Mouse (Mus musculus) thymus, postnatal 10 days (tissue): ENCODE data around the gene Mfsd13b.
A peak's percentile ranks its signal among the peaks of the same experiment; 100 is the strongest.
"Not testable (repeated sequence)": the region's sequence is repeated elsewhere in the genome, so short reads cannot be mapped to it uniquely, and the experiment has no call there.

Experiments
- DNase-seq, 2 experiments: peaks; one replicate each; pipeline ENCODE4 v3.0.0; 2021; ENCODE audit warnings: low spot score in 2 of 2

Mfsd13b gene

DNA sequence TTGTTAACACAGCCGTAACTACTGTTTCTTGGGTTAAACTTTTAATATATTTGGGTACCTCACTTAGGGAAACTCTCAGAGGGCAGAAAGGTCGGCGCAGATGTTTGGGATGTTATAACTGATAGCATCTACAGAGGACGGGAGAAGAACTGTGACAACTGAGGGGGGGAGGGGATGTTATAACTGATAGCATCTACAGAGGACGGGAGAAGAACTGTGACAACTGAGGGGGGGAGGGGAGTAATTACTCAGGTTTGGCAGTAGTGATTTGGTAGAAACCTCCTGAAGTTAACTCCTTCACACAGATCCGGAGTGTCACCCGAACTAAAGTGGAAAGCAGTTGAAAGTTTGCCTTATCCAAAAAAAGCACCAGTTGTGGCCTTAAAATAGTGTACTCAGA, 659 bp downstream of the Mfsd13b start:
- peak in 1 of 2 experiments; percentile 14 for DNase-seq

DNA sequence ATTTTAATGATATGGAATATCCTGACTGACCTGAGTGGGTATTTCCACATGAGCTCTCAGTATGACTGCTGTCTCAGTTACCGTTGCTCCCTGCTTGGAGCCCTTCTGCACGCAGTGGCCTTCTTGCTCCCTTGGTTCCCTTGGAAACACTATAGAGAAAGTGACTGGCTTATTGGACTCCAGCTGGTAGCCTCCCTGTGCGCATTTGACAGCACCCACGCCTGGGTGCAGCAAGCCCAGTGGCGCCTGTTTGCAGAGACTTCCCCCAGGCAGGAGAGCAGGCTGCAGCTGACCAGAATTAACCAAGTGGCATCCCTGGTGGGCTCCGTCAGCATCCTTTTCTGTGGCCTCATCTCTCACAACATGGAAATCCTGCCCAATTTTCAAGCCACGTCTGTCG, 8.9 kb downstream of the Mfsd13b start:
- DNase-seq = no peak

DNA sequence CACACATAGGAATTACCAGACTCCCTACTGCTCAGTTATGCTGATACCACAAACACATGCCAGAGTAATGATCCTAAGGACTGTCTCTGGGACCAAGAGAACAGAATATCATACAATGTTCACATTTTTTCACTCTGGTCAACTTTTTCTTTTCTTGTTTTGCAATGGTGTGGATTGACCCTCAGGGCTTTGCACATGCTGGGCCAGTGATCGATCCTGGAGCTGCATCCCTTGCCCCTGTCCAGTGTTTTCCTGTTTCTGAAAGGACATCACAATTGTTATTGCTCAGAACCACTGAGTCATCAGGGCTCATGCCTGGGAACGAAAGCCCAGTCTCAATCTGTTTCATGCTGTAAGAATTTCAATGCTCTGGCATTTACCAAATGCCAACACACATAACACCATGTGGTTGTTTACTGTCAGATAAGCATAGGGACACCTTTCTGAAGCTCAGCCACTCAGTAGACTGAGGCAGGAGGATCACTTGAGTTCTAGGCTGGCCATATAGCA, 16.8 kb downstream of the Mfsd13b start:
- no peak for DNase-seq

DNA sequence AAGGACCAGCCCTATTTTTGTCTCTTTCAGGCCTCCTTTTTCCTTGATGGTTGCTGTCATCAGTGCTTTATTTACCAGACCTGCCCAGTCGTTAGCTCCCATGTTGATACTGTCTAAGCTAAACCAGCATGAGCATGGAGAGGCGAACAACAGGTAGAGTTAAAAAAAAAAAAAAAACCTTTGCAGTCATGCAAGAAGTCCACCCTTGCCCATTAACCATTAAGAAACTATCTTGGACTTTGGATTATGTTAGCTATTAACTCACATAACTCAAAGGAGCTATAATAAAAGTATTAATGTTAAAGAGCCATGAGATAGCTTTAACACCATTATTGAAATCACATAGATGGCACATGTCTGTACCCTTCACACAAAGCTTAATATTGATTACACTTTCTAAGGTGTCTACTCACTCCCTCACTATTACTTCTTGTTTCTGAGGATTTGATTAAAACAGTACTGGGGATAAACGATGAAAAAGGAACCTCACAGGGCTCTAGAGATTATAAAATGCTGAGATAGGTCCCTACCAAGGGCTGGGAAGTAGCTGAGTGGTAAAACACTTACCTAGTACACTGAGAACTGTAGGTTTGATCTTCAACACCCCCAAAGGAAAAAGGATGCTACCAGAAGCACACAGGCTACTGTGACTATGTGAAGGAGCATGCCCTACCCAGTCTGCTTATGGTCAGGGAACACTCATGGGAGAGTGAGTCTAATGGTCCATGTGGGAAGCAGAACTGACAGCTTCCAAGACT, 17.9 kb downstream of the Mfsd13b start:
- DNase-seq = no peak

DNA sequence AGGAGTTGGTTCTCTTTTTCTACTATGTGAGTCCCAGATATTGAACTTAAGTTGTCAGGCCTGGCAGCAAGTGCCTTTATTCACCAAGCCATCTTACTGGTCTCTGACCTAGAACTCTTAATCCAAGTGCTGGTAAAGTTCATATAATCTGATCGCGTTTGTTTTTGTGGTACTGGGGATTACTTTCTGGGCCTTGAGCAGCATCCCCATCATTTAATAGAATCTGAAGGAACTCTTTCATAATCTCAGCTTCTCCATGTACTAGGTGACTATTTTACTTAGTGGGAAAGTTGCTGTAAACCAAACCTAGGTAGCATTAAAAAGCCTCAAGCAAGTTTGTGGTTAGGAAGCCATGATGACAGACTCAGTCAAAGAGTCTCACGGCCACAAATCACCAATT, 19.6 kb downstream of the Mfsd13b start:
- DNase-seq = no peak

DNA sequence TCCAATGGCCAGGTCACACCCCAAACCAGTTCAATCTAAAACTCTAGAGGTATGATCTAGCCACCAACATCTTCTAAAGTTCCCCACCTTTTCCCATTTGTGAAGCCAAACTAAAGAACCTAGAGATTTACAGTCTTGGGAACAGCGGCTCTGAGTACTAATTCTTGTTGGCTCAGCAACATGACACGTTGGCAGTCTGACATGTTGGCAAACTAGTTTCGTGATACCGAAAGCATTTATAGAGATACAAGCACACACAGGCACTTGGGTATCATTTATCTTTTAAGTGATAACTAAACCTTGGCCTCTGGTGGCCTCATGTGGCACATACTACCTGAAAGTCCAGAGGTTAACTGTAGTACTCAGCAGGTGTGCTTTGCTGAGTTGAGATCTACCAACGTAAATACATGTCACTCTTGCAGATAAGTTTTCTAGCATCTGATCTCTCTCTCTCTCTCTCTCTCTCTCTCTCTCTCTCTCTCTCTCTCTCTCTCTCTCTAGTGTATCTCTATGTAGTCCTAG, 20.2 kb downstream of the Mfsd13b start:
- no peak for DNase-seq

DNA sequence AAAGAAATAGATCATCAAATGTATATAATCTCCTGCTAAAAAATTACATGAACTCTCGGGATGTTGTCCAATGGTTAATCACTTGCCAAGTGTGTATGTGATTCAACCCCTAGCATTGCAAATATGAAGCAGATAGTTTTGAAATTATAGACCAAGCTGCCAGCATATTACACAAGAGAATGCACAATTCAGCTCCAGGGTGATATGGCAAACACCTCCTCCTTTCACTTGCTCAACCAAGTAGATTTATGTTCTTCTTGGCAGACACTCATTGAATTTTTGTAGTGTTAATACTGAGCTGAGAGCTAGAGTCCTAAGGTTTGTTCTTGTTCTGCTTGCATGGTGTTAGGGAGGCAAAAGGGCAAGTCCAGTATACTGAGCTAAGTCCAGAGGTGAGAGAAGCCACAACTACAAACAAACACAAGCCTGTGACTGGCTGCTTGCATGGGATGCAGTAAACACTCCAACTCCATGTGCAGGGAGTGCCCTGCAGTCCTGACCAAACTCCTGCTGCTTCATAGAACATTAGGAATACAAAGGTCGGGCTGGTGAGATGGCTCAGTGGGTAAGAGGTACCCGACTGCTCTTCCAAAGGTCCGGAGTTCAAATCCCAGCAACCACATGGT, 21.6 kb downstream of the Mfsd13b start:
- no peak for DNase-seq

DNA sequence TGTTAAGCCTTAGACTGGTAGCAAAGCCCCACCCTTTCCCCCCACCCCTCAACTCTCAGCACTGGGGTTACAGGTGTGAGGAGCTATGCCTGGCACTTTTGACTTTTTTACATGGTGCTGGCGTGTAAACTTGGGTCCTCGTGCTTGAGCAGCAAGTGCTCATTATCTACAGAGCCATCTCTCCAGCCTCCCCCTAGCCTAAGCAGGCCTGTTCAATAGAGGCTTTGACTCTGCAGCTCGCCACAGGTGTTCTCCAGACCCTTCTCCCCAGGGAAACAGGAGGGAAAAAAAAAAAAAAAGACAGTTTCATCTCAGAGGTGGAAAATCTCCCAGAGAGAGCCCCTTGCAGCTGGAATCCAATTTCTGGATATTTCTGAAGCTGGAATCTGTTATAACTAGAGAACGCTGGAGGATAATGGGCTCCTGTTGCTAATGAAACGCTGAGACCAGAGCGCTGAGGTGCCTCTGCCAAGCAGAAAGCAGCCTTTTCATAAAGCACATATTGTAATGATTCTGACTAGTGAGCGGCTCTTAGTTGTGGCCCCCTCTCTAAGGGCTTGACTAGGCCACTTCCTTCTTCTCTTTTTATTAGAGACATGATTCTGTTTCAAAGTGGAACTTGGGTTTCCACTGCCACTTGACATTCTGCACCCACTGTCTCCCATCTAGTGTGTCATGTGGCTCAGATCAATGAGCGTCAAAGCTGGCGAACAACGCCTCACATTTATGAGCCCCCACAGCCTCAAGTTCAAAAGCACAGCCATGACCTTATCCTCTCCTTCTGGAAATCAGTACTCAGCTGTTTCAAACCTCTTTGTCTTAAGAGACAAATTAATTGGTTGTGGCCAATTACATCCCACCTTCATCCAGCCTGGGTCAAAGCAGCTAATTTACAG, 29.7 kb downstream of the Mfsd13b start:
- no peak for DNase-seq

DNA sequence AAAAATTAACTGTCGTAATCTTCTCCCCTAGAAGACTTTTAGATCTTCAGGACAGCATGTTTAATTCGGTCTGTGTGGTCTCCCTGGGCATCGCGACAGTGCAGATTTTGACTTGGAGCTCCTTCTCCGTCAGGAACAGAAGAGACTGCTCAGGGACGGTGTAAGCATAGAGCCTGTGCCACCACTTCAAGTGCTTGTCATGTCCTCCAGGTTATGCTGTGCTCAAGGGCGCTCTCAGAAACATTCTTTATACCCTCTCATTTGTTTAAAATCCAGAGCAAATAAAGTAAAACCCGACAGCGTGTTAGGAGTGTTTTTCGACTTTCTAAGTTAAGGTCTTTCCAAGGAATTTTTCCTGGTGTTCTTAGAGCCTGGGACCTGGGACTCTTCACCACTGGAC, 32.2 kb downstream of the Mfsd13b start:
- DNase-seq = no peak

DNA sequence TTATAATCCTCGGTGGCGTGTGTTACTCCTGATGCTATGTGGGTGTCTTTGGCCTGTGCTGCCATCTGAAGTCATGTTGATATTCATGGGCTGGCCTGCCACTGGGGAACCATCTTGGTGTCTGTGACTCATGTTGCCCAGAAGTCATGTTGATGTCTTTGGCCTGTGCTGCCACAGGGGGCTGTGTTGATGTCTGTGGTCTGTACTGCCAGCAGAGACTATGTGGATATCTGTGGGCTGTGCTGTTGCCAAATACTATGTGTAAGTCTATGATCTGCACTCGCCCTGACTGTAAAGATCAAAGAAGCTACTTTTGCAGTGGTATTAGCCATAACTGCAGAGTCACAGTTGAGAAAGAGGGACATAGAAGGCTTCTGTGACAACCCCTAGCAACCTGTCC, 36.5 kb downstream of the Mfsd13b start:
- no peak for DNase-seq

DNA sequence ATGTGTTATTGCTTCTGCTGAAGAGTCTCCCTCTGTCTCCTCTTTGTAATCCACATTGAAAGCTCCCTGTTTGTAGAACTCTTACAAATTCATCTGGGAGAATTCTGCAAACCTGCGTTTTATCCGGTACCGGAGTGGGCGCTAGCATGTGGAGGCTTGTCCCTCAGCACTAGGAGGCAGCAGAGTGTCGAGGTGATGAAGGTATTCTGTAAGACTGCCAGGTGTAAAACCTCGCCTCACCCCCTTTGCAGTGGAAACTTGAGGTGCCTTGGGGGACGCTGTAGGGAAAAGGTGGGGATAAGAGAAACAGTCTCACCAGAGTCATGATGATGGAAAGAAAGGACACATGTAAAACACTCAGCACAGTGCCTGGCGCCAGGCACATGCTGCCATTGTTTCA, 38.0 kb downstream of the Mfsd13b start:
- DNase-seq = peak in 1 of 2 experiments; percentile 12

DNA sequence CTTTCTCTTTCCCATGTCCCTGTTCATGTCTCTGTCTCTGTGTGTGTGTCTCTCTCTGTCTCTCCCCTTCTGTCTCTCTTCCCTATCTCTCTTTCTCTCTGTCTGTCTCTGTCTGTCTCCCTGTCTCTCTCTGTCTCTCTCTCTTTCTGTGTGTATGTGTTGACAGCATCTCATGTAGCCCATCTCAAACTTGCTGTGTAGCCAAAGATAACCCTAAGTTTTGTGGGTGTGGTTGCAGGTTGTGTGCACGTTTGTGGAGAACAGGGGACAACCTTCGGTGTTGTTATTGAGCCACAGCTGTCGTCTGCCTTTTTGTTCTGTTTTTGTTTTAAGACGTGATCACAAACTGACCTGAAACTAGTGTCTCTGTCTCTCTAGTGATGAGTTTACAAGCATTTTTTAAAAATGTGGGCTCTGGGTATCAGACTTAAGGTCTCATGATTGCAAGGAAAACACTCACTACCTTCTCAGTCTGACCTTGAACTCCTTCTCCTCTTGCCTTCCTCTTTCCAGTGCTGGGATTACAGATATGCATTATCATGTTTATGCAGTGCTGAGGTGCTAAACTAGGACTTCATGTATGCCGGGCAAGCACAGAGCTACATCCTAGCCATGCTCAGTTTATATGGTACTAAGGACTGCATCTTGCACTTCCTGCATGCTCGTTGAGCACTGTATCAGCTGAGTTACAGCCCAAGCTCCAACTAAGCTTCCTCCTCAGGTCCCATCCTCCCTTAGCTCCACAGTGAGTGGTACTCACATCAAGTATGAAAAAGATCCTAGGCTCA, 43.1 kb downstream of the Mfsd13b start:
- no peak for DNase-seq

DNA sequence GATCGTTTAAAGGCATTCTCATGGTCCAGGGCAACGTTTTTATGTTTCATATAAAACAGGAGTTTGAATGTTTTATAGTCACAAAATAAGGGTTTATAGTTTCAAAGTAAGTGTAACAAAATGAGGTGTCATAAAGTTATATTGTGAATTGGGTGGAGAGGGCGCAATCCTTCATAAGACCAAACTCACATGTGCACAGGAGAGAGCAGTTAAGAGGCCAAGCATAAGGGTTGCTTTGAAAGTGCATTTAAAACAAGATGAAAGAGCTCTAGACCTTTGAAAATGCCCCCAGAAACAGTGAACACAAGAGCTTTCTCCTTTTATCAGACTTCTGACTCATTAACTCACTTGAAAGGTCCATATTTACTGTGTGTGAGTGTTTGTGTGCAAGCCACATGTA, 44.0 kb downstream of the Mfsd13b start:
- no peak for DNase-seq

DNA sequence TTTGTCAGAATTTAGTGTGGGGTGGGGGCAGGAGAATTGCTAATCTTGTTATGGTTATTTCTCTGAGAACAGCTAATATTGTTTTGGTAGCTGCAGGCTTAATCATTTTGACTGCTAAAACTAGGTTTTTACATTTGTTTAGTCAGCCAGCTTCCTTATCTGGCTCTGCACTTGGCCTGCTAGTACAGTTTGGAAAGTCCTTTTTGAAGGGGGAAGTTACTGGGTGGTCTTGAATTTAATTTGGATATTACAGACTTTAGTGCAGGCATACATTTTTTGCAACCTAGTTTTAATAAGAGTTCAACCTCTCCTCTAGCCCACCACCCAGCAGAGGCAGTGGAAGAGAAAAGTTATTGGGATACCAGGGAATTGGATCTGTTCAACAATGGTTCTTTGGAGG, 47.6 kb downstream of the Mfsd13b start:
- not testable (repeated sequence) for DNase-seq

DNA sequence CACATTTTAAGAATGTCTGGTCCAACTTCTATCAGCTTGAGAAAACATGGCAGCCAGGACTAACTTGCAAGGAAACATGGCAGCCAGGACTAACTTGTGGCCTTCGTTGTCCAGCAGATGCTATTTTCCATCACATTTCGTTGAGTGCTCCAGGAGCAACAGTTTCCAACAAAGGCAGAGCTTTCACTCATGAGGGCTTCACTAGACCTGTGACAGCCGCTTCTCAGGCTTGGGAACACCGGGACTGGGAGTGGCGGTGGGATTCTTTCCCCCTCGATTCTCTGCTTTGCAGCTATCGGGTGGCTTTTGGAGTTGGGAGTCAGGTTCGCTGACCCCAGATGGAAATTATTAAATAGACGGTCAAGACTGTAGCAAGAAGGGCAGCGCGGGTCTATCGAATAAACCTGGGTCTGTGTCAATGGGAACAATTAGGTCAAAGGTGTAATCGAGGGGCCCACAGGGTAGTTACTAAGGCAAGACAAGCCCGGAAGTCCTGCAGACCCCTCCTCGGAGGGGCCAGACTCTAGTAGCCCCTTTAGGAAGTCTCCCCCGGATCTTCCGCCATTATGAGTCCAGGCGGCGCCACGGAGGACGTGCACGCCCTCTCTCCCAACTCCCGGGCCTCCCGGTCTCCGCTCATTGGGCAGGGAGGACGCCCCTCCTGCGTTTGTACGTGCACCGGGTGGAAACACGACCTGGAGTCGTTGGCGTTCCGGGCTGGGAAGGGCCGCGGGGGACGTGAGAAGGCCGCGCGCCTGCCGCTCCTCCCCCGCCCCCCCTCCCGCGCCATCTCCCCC, 51.7 kb downstream of the Mfsd13b start, which contains the start of gene Mettl9:
Mettl9 (plus strand) TSS at position 590 of the 797 bp plus-strand sequence.
- DNase-seq = peak; percentile 93 to 94

DNA sequence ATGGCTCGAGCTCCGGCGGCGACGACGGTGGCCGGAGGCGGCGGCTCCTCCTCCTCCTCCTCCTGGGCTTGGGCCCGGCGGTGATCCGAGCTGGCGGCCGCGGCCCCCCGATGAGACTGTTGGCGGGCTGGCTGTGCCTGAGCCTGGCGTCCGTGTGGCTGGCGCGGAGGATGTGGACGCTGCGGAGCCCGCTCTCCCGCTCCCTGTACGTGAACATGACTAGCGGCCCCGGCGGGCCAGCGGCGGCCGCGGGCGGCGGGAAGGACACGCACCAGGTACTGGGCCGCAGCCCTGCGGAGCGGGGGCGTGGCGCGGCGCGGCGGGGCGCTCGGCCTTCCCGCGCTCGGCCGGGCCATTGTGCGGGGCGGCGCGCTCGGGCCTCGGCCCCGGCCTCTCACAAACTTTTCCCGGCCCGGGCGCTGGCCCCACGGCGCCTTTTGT, 52.4 kb downstream of the Mfsd13b start:
- peak in 1 of 2 experiments; percentile 28 for DNase-seq

DNA sequence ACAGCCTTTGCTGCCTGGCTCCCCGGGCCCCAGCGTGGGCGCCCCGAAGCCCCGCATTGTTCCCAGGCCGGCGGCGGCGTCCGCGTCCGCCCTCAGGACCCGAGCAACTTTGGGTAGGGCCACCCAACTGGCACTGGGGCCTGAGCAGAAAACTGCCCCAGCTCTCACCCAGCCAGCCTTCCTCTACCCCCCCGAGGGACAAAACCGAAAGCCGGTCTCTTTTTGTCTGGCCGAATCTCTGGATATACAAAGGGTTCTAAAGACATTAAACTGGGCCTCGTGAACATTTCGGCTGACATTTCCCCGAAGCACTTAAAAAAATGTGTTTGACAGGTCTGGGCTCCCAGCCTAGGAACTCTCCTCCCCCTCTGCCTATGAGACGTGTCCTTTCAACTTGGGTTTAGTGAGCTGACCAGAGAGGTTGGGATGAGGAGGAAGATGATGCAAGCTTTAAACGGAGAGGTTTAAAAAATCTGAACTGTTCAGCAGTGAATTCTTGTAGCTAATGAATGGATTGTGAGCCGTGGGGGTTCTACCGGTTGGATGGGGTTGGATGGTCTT, 52.9 kb downstream of the Mfsd13b start:
- DNase-seq = no peak

DNA sequence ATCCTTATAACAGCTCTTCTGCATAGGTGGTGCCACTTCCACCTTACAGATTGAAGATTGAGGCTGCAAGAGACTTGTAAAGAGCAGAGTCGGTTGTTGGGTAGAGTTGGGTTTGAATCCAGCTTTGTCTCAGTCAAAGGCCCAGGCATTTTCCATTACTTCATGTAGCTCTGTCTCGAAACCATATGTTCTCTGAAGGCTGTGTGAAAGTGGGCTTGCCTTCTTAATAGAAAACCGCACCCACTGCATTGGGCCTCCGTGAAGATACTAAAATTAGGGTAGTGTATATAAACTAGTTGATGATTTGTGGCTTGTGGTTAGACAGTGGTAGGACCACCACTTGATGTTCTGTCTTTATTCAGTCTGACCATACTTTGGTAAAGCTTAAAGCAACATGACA, 58.3 kb downstream of the Mfsd13b start:
- DNase-seq = no peak

DNA sequence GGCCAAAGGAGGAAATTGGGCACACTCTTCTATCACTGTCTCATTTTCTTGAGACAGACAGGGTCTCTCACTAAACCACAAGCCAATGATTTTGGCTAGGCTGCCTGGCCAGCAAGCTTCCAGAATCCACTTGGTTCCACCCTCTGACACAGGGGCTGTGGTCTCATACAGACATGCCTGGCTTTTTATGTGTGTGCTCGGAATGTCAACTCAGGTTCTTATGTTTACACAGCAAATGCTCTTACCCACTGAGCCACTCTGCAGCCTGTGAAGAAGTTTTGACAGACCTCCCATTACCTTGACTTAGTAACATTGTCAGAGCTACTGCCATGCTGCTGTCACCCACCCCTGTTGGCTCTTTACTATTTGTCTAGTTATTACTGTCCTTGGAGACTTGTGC, 59.7 kb downstream of the Mfsd13b start:
- DNase-seq = no peak

DNA sequence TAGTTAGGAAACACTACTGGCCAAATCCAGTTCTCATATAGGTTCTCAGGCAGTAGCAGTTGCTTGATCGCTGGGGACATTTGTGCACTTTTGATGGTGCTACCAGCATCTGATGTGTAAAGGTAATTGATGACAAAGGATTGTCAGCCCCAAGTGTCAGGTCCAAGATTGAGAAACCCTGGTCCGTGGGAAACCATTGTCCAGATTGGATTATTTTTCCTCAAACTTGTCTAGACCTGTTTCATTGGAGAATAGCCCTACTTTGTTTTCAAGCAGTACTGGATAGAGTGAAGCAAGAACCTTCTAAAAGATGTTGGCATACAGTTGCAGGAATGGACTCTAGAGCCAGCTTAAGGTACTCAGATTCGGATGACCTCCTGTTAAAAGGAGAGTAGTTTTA, 60.7 kb downstream of the Mfsd13b start:
- no peak for DNase-seq
